Mouse (Mus musculus): ENCODE data around the gene Nrbp1. TPM values are rescaled to one million over a fixed set of nuclear protein-coding genes. Genes with fewer than 3 reads are reported as not detected.

Nrbp1 gene
- 61.9 TPM for polyA plus RNA-seq (2014; fragmentation: Illumina TruSeq; extraction: RNeasy Lipid Tissue Mini Kit (QIAGEN cat#74804); ENCODE audit: insufficient read depth, low read depth, low replicate concordance)

GRCm38 (mm10) chr5:31240637-31241521 lies at the start of gene Nrbp1, which contains the start of gene Gm9970:
Nrbp1 (plus strand) TSS chr5:31240864.
Gm9970 (minus strand) TSS chr5:31241232.

GRCm38 (mm10) chr5:31192939-31193630 lies 47.6 kb upstream of the Nrbp1 start, which contains the start of the genes Snx17 and Eif2b4:
Snx17 (plus strand) TSS chr5:31193227.
Eif2b4 (minus strand) TSS chr5:31193430.

DNA sequence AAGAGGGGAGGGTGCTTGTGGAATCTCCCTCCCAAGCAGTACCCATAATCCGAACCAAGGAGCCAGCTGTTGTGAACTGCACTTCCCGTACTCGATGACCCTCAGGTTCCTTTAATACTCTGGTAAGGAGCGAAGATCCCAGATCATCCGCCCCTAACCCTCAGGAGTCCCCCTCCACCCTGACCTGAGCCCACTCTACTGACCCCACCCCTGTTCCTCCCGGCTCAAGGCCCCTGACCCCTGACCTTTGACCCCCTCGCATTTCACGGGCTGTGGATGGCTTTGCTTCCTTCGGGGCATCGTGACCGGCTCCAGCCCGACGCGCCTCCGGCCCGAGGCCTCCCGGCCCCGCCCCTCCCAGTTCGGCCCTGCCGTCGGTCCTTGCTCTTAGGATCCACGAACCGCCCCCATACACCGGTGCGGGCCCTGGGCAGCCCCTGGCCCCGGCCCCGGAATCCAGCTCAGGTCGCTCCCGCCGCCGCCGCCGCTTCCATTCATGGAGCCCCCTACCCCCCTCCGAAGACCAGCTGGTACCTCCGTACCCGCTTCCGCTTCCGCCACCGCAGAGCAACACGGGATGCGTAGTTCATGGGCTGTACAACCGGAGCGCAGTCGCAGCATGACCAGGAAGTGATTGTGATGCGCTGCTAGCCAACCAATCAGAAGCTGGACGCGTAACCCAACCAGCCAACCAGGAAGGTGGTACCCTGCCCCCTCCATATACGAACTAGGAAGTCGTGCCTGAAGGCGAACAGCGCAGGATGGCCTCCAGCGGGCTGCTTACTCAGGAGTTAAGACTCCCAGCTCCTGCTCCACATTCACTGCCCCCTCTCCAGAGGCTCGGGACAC lies 38.7 kb upstream of the Nrbp1 start, which contains the start of gene Zfp513:
Gene Zfp513 (minus strand): TSS at position 562 of the 849 bp plus-strand sequence.

DNA sequence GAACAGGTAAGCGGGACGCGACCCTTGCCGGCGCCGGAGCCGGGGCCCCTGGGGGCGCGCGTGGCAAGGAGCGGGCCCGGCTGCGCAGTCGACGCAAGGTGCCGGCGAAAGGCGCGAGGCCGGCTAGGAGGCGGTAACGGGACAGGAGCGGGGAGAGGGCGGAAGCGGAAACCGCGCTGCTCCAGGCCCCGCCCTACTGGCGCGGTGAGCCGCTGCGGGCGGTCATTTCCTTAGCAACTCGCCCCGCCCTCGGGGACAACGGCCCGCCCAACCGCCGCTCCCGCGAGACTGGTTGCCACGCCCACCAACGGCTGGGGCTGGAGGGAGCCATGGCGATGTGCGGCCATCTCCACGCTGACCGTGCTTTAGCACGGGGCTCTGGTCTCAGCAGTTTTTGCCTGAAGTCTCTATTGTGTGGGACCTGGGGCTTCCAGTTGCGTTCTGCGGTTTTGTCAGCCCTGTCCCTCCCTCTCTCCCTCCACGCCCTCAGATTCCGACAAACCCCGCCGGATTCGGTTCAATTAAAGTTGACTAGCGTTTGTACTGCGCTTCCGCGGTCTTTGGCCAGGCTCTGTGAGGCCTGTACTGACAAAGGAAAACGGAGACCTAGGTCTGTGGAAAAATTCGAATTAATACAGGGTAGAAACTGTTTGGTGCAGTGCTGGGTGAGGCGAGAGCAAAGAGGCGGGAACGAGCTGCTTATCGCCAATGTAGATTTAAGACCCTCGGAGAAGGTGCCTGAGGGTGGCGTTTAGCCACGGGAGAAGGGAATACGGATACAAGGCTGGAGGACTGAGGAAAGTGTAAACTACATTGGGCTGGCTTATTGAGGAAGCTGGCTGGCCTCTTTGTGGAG lies 20.0 kb upstream of the Nrbp1 start, which contains the start of gene Ppm1g:
Gene Ppm1g (minus strand): TSS at position 240 of the 856 bp plus-strand sequence.

GRCm38 (mm10) chr5:31251541-31252101 lies 11.0 kb downstream of the Nrbp1 start, which contains the start of gene Krtcap3:
Krtcap3 (plus strand) TSS chr5:31251691.

DNA sequence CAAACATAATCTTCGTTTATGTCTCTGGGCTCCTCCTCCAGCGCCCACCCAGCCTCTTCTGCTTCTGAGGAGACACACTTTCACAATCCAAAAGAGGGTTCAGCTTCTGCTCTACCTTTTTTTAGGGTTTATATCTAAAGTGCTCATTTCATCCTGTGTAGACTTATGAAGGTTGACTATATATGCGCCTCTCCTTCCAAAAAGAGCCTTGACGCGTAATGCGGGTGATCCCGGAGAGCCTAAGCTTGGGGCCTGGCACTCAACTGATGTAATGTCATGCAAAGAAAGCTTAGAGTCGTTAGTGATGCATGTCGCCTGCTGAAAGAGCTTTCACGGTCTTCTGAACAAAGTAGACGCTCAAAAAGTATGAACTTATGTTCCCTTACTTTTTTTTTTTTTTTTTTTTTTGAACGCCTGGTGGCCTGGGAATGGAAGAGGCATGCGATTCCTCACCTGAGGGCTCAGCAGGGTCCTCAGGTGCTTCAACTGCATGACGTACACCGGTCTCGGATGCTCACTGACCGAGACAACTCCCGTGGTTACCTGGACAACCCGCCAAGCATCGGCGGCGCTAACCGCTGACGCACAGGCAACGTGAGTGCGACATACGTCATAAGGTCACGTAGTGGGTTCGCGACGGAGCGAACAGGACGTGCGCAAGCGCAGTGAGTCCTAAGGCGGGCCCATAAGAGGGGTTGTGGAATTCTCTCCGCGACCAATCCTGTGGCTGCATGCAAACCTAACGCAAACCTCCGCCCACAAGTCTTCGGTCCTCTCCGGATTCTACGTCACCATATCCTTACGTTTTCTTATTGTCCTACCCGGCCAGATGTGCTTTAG lies 50.1 kb downstream of the Nrbp1 start, which contains the start of gene Ift172:
Gene Ift172 (minus strand): TSS at position 596 of the 840 bp plus-strand sequence.

GRCm38 (mm10) chr5:31295606-31296141 lies 55.0 kb downstream of the Nrbp1 start, which contains the start of gene Fndc4:
Fndc4 (minus strand) TSS chr5:31296080.

GRCm38 (mm10) chr5:31297047-31297757 lies 56.5 kb downstream of the Nrbp1 start, which contains the start of gene Gckr:
Gckr (plus strand) TSS chr5:31297443.

Other genes starting within 250 kb of the Nrbp1 start
- gene Atraid, start 192.6 kb upstream of the Nrbp1 start, polyA plus RNA-seq (2014; fragmentation: Illumina TruSeq; extraction: RNeasy Lipid Tissue Mini Kit (QIAGEN cat#74804); ENCODE audit: insufficient read depth, low read depth, low replicate concordance), result 135 TPM
- 4.2 TPM for gene Slc5a6, start 191.9 kb upstream of the Nrbp1 start, polyA plus RNA-seq (2014; fragmentation: Illumina TruSeq; extraction: RNeasy Lipid Tissue Mini Kit (QIAGEN cat#74804); ENCODE audit: insufficient read depth, low read depth, low replicate concordance)
- gene Cad, start 186.1 kb upstream of the Nrbp1 start, polyA plus RNA-seq (2014; fragmentation: Illumina TruSeq; extraction: RNeasy Lipid Tissue Mini Kit (QIAGEN cat#74804); ENCODE audit: insufficient read depth, low read depth, low replicate concordance), result 5.8 TPM
- not detected for gene Dnajc5g, start 134.6 kb upstream of the Nrbp1 start, polyA plus RNA-seq (2014; fragmentation: Illumina TruSeq; extraction: RNeasy Lipid Tissue Mini Kit (QIAGEN cat#74804); ENCODE audit: insufficient read depth, low read depth, low replicate concordance)
- not detected for gene Slc30a3, start 132.6 kb upstream of the Nrbp1 start, polyA plus RNA-seq (2014; fragmentation: Illumina TruSeq; extraction: RNeasy Lipid Tissue Mini Kit (QIAGEN cat#74804); ENCODE audit: insufficient read depth, low read depth, low replicate concordance)
- 3.1 TPM for gene Trim54, start 124.2 kb upstream of the Nrbp1 start, polyA plus RNA-seq (2014; fragmentation: Illumina TruSeq; extraction: RNeasy Lipid Tissue Mini Kit (QIAGEN cat#74804); ENCODE audit: insufficient read depth, low read depth, low replicate concordance)
- gene Ucn, start 102.0 kb upstream of the Nrbp1 start, polyA plus RNA-seq (2014; fragmentation: Illumina TruSeq; extraction: RNeasy Lipid Tissue Mini Kit (QIAGEN cat#74804); ENCODE audit: insufficient read depth, low read depth, low replicate concordance), result not detected
- 41.2 TPM for gene Mpv17, start 86.6 kb upstream of the Nrbp1 start, polyA plus RNA-seq (2014; fragmentation: Illumina TruSeq; extraction: RNeasy Lipid Tissue Mini Kit (QIAGEN cat#74804); ENCODE audit: insufficient read depth, low read depth, low replicate concordance)
- 0.18 TPM for gene Gm29609, start 61.0 kb upstream of the Nrbp1 start, polyA plus RNA-seq (2014; fragmentation: Illumina TruSeq; extraction: RNeasy Lipid Tissue Mini Kit (QIAGEN cat#74804); ENCODE audit: insufficient read depth, low read depth, low replicate concordance)
- gene Gtf3c2, start 60.7 kb upstream of the Nrbp1 start, polyA plus RNA-seq (2014; fragmentation: Illumina TruSeq; extraction: RNeasy Lipid Tissue Mini Kit (QIAGEN cat#74804); ENCODE audit: insufficient read depth, low read depth, low replicate concordance), result 14.1 TPM
- 69.2 TPM for gene Snx17, start 47.6 kb upstream of the Nrbp1 start, polyA plus RNA-seq (2014; fragmentation: Illumina TruSeq; extraction: RNeasy Lipid Tissue Mini Kit (QIAGEN cat#74804); ENCODE audit: insufficient read depth, low read depth, low replicate concordance)
- gene Eif2b4, start 47.4 kb upstream of the Nrbp1 start, polyA plus RNA-seq (2014; fragmentation: Illumina TruSeq; extraction: RNeasy Lipid Tissue Mini Kit (QIAGEN cat#74804); ENCODE audit: insufficient read depth, low read depth, low replicate concordance), result 24.8 TPM
- gene Zfp513, start 38.6 kb upstream of the Nrbp1 start, polyA plus RNA-seq (2014; fragmentation: Illumina TruSeq; extraction: RNeasy Lipid Tissue Mini Kit (QIAGEN cat#74804); ENCODE audit: insufficient read depth, low read depth, low replicate concordance), result 12.8 TPM
- gene Ppm1g, start 20.2 kb upstream of the Nrbp1 start, polyA plus RNA-seq (2014; fragmentation: Illumina TruSeq; extraction: RNeasy Lipid Tissue Mini Kit (QIAGEN cat#74804); ENCODE audit: insufficient read depth, low read depth, low replicate concordance), result 39.6 TPM
- gene Gm9970, start 368 bp downstream of the Nrbp1 start, polyA plus RNA-seq (2014; fragmentation: Illumina TruSeq; extraction: RNeasy Lipid Tissue Mini Kit (QIAGEN cat#74804); ENCODE audit: insufficient read depth, low read depth, low replicate concordance), result not detected
- gene Krtcap3, start 10.8 kb downstream of the Nrbp1 start, polyA plus RNA-seq (2014; fragmentation: Illumina TruSeq; extraction: RNeasy Lipid Tissue Mini Kit (QIAGEN cat#74804); ENCODE audit: insufficient read depth, low read depth, low replicate concordance), result 30.6 TPM
- 26.8 TPM for gene Ift172, start 50.3 kb downstream of the Nrbp1 start, polyA plus RNA-seq (2014; fragmentation: Illumina TruSeq; extraction: RNeasy Lipid Tissue Mini Kit (QIAGEN cat#74804); ENCODE audit: insufficient read depth, low read depth, low replicate concordance)
- gene Fndc4, start 55.2 kb downstream of the Nrbp1 start, polyA plus RNA-seq (2014; fragmentation: Illumina TruSeq; extraction: RNeasy Lipid Tissue Mini Kit (QIAGEN cat#74804); ENCODE audit: insufficient read depth, low read depth, low replicate concordance), result 6.1 TPM
- not detected for gene Gckr, start 56.6 kb downstream of the Nrbp1 start, polyA plus RNA-seq (2014; fragmentation: Illumina TruSeq; extraction: RNeasy Lipid Tissue Mini Kit (QIAGEN cat#74804); ENCODE audit: insufficient read depth, low read depth, low replicate concordance)
- gene Zfp512, start 211.6 kb downstream of the Nrbp1 start, polyA plus RNA-seq (2014; fragmentation: Illumina TruSeq; extraction: RNeasy Lipid Tissue Mini Kit (QIAGEN cat#74804); ENCODE audit: insufficient read depth, low read depth, low replicate concordance), result 9.9 TPM
- gene 4930548H24Rik, start 244.9 kb downstream of the Nrbp1 start, polyA plus RNA-seq (2014; fragmentation: Illumina TruSeq; extraction: RNeasy Lipid Tissue Mini Kit (QIAGEN cat#74804); ENCODE audit: insufficient read depth, low read depth, low replicate concordance), result not detected